Mouse (Mus musculus): ENCODE data around the gene Adamtsl2. TPM values are rescaled to one million over a fixed set of nuclear protein-coding genes. Genes with fewer than 3 reads are reported as not detected.

Gene Adamtsl2
- polyA plus RNA-seq, 1 experiment: 1.9 TPM

DNA sequence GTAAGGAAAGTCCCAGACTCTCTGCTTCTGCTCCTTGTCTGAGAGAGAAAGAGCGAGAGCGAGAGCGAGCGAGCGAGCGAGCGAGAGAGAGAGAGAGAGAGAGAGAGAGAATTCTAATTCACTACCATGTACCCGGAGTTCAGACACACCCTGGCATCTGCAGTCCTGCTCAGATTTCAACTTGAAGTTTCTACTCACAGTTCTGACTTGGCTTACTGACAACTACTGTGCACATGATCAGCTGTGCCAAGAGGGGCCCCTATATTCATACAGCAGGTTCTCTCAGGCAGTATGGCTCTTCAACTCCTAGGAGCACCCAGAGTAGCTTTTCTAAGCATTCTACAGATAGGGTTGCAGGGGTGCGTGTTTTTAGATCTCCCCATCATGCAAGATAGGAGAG is 20.0 kb upstream of the Adamtsl2 start:
- Histone ChIP-seq H3K27me3 (ENCODE audit: control insufficient read depth, insufficient read depth, low read length) (no peaks in the 10 kb centered on the region; the same call in 1 of the 2 replicates), H3K4me3 (ENCODE audit: low read depth, low read length) (no peak overlapping the region), H3K36me3 (ENCODE audit: control insufficient read depth, insufficient read depth, low read length) (no peaks in the 10 kb centered on the region), H3K27ac (ENCODE audit: insufficient read depth, low read depth, low read length) (no peak overlapping the region), H3K4me1 (ENCODE audit: control insufficient read depth, insufficient read depth, insufficient read length, low read length) (no peaks in the 10 kb centered on the region)
- TF ChIP-seq CTCF (IDR thresholded peaks at IDR 0.05; ENCODE audit: extremely low read depth, insufficient read length, insufficient replicate concordance, low read depth, low read length): no peak
- 73% methylated on average over 9 of the region's 9 CpGs for WGBS

DNA sequence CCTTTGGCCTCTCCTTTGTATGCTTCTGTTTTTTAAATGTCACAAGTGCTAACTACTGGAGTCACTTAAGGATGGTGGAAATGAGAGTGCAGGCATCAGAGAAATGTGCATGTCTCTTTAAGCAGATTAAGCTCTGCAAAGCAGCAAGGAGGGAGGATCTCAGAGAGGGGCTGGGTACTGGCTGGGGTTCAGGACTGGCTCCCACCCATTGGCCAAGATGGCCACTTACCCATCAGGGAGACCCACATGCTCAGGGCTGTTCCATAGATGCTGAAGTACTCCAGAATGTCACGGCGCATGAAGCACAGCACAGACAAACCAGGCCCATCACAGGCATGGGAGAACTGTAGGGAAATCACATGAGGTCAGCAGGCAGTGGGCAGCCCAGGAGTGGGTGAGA is 12.1 kb upstream of the Adamtsl2 start:
- H3K4me3 ChIP-seq (ENCODE audit: low read depth, low read length): no peak overlapping the region
- no peaks in the 10 kb centered on the region for H3K36me3 ChIP-seq (ENCODE audit: control insufficient read depth, insufficient read depth, low read length)
- H3K27ac ChIP-seq (ENCODE audit: insufficient read depth, low read depth, low read length): no peak overlapping the region
- no peak for TF ChIP-seq CTCF (IDR thresholded peaks at IDR 0.05; ENCODE audit: extremely low read depth, insufficient read length, insufficient replicate concordance, low read depth, low read length)
- no peak for TF ChIP-seq POLR2A (IDR thresholded peaks at IDR 0.05; ENCODE audit: low read depth, low read length)
- no peaks in the 10 kb centered on the region for H3K4me1 ChIP-seq (ENCODE audit: control insufficient read depth, insufficient read depth, insufficient read length, low read length)
- H3K27me3 ChIP-seq (ENCODE audit: control insufficient read depth, insufficient read depth, low read length): no peaks in the 10 kb centered on the region
- WGBS: 87% methylated on average over 2 of the region's 2 CpGs

DNA sequence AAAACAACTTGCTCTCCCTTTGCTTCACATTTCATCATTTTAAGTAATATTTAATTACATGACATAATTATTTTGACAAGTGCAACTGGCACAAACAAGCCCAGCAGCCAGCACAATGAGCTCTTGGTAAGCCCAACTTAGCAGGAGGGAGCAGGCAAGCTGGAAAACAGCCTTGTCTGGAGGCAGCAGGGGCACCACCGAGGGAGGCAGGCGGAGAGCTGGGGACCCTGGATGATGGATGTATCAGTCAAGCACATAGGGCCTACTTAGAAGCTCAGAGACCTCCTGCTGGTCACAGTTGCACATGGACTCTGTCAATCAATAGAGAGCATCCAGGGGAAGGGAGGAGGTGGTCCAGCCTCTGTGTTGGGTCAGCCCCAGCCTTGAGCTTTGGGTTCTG is 11.2 kb upstream of the Adamtsl2 start:
- no peak for TF ChIP-seq CTCF (IDR thresholded peaks at IDR 0.05; ENCODE audit: extremely low read depth, insufficient read length, insufficient replicate concordance, low read depth, low read length)
- no peak for TF ChIP-seq POLR2A (IDR thresholded peaks at IDR 0.05; ENCODE audit: low read depth, low read length)
- Histone ChIP-seq H3K4me1 (ENCODE audit: control insufficient read depth, insufficient read depth, insufficient read length, low read length) (no peaks in the 10 kb centered on the region), H3K4me3 (ENCODE audit: low read depth, low read length) (no peak overlapping the region), H3K27me3 (ENCODE audit: control insufficient read depth, insufficient read depth, low read length) (no peaks in the 10 kb centered on the region), H3K36me3 (ENCODE audit: control insufficient read depth, insufficient read depth, low read length) (no peaks in the 10 kb centered on the region), H3K27ac (ENCODE audit: insufficient read depth, low read depth, low read length) (no peak overlapping the region)
- WGBS: 63% methylated on average over 2 of the region's 2 CpGs

- Histone ChIP-seq H3K4me3 (ENCODE audit: low read depth, low read length) (no peak overlapping the region), H3K27ac (ENCODE audit: insufficient read depth, low read depth, low read length) (no peak overlapping the region), H3K4me1 (ENCODE audit: control insufficient read depth, insufficient read depth, insufficient read length, low read length) (no peaks in the 10 kb centered on the region), H3K27me3 (ENCODE audit: control insufficient read depth, insufficient read depth, low read length) (no peaks in the 10 kb centered on the region), H3K36me3 (ENCODE audit: control insufficient read depth, insufficient read depth, low read length) (no peaks in the 10 kb centered on the region)
- no peak for TF ChIP-seq POLR2A (IDR thresholded peaks at IDR 0.05; ENCODE audit: low read depth, low read length)
- WGBS: 50% methylated on average over 3 of the region's 3 CpGs
These were observed 9.5 kb upstream of the Adamtsl2 start for GRCm38 (mm10) chr2:27069646-27070045.

DNA sequence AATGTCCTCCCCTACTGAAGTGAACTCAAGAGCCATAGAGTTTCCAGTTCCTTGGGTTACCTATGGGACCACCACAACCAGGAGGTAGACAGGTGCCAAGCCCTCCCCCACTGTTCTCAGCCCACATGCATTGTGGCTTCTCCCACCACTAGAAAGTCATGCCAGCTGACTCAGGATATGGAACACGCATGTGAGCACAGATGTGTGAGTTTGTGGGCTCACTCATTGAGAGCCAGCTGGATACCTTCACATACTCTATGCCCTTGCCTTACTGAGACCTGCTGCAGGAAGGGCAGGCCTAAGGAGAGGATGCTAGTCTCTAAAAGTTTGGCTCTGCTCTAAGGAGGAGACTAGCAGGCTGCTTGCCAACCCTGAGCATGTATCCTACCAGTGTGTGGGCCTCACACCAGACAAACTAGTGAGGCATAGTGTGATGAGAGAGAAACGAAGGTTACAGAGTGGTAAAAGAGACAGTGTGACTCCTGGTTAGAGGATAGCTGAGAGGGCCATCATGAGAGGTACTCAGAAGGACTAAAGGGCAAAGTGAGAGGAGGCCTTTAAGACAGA is 8.8 kb upstream of the Adamtsl2 start:
- no peak for TF ChIP-seq CTCF (IDR thresholded peaks at IDR 0.05; ENCODE audit: extremely low read depth, insufficient read length, insufficient replicate concordance, low read depth, low read length)
- no peak for TF ChIP-seq POLR2A (IDR thresholded peaks at IDR 0.05; ENCODE audit: low read depth, low read length)
- no peaks in the 10 kb centered on the region for H3K36me3 ChIP-seq (ENCODE audit: control insufficient read depth, insufficient read depth, low read length)
- no peak overlapping the region for H3K27ac ChIP-seq (ENCODE audit: insufficient read depth, low read depth, low read length)
- no peak overlapping the region for H3K4me3 ChIP-seq (ENCODE audit: low read depth, low read length)
- no peaks in the 10 kb centered on the region for H3K4me1 ChIP-seq (ENCODE audit: control insufficient read depth, insufficient read depth, insufficient read length, low read length)
- WGBS: 68% methylated on average over 2 of the region's 2 CpGs
- H3K27me3 ChIP-seq (ENCODE audit: control insufficient read depth, insufficient read depth, low read length): no peaks in the 10 kb centered on the region

DNA sequence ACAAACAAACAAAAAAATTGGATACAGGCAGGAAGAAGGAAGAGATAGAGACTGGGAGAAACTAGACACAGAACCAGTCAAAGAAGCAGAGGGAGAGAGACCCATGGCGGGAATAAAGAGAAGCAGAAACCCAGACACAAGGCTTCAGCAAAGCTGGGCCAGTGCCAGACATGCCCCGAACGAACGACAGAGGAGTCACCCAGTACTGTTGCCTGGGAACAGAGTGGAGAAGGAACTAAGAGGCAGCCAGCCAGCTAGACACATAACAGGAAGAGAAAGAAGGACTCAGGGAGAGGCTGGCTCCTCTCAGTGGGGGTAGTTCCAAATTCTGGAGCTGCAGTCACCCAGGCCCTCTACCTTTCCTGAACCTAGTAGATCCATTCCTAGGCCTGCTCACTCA is 8.0 kb upstream of the Adamtsl2 start:
- Histone ChIP-seq H3K27ac (ENCODE audit: insufficient read depth, low read depth, low read length) (no peak overlapping the region), H3K4me1 (ENCODE audit: control insufficient read depth, insufficient read depth, insufficient read length, low read length) (no peaks in the 10 kb centered on the region), H3K36me3 (ENCODE audit: control insufficient read depth, insufficient read depth, low read length) (no peaks in the 10 kb centered on the region), H3K27me3 (ENCODE audit: control insufficient read depth, insufficient read depth, low read length) (no peaks in the 10 kb centered on the region), H3K4me3 (ENCODE audit: low read depth, low read length) (no peak overlapping the region)
- TF ChIP-seq CTCF (IDR thresholded peaks at IDR 0.05; ENCODE audit: extremely low read depth, insufficient read length, insufficient replicate concordance, low read depth, low read length): no peak
- 14% methylated on average over 4 of the region's 4 CpGs for WGBS

- WGBS: 69% methylated on average over 2 of the region's 2 CpGs
- TF ChIP-seq CTCF (IDR thresholded peaks at IDR 0.05; ENCODE audit: extremely low read depth, insufficient read length, insufficient replicate concordance, low read depth, low read length) (no peak), POLR2A (IDR thresholded peaks at IDR 0.05; ENCODE audit: low read depth, low read length) (no peak)
These were observed 7.2 kb upstream of the Adamtsl2 start, which contains the start of gene Mymk for GRCm38 (mm10) chr2:27071978-27072377. Gene Mymk (minus strand): TSS chr2:27072179.

GRCm38 (mm10) chr2:27073407-27073806 is 5.8 kb upstream of the Adamtsl2 start:
- no peaks in the 10 kb centered on the region for H3K36me3 ChIP-seq (ENCODE audit: control insufficient read depth, insufficient read depth, low read length)
- H3K4me1 ChIP-seq (ENCODE audit: control insufficient read depth, insufficient read depth, insufficient read length, low read length): no peaks in the 10 kb centered on the region
- no peak overlapping the region for H3K4me3 ChIP-seq (ENCODE audit: low read depth, low read length)
- TF ChIP-seq POLR2A (IDR thresholded peaks at IDR 0.05; ENCODE audit: low read depth, low read length) (no peak), CTCF (IDR thresholded peaks at IDR 0.05; ENCODE audit: extremely low read depth, insufficient read length, insufficient replicate concordance, low read depth, low read length) (no peak)
- WGBS: 66% methylated on average over 4 of the region's 4 CpGs
- H3K27ac ChIP-seq (ENCODE audit: insufficient read depth, low read depth, low read length): no peak overlapping the region
- no peaks in the 10 kb centered on the region for H3K27me3 ChIP-seq (ENCODE audit: control insufficient read depth, insufficient read depth, low read length)

More at GRCm38 (mm10) chr2:27071978-27072377, 7.2 kb upstream of the Adamtsl2 start, which contains the start of gene Mymk:
- Histone ChIP-seq H3K4me3 (ENCODE audit: low read depth, low read length) (no peak within 1 kb of the TSS), H3K27ac (ENCODE audit: insufficient read depth, low read depth, low read length) (no peak within 1 kb of the TSS), H3K36me3 (ENCODE audit: control insufficient read depth, insufficient read depth, low read length) (no peaks in the 10 kb centered on the region), H3K4me1 (ENCODE audit: control insufficient read depth, insufficient read depth, insufficient read length, low read length) (no peaks in the 10 kb centered on the region), H3K27me3 (ENCODE audit: control insufficient read depth, insufficient read depth, low read length) (no peaks in the 10 kb centered on the region)

Measured in small intestine, adult 2 months (tissue).